Mouse (Mus musculus) hindbrain, embryonic 15.5 days (tissue): ENCODE results near the gene Prlr. TPM values are rescaled to one million over a fixed set of nuclear protein-coding genes. Genes with fewer than 3 reads are reported as not detected.

Source experiments
- ATAC-seq: fragments of 200-750 bp; cut with Nextera tagmentation; 2 replicates; pipeline ENCODE4 v1.8.0; 2017; ENCODE audit warnings: low read depth, moderate number of reproducible peaks, moderate TSS enrichment; ENCODE audit not compliant: low FRiP score
- H3K27ac ChIP-seq: fragments of 300-500 bp; sonication (generic); replicated peaks from 2 replicates; pipeline ENCODE4 v1.5.1; 2015; ENCODE audit warnings: mild to moderate bottlenecking, inconsistent platforms
- H3K27me3 ChIP-seq: fragments of 300-500 bp; sonication (generic); 2 replicates; pipeline ENCODE4 v1.6.1; 2015; ENCODE audit warnings: control low read depth, inconsistent platforms
- H3K36me3 ChIP-seq: fragments of 300-500 bp; sonication (generic); 2 replicates; pipeline ENCODE4 v1.6.1; 2015; ENCODE audit warnings: control low read depth, inconsistent platforms
- H3K4me1 ChIP-seq: fragments of 300-500 bp; sonication (generic); replicated peaks from 2 replicates; pipeline ENCODE4 v1.6.1; 2015; ENCODE audit warnings: control low read depth, inconsistent platforms
- H3K4me2 ChIP-seq: fragments of 300-500 bp; sonication (generic); 2 replicates; pipeline ENCODE4 v1.6.1; 2015; ENCODE audit warnings: moderate library complexity, mild to moderate bottlenecking, inconsistent platforms
- H3K4me3 ChIP-seq: fragments of 300-500 bp; sonication (generic); 2 replicates; pipeline ENCODE4 v1.5.1; 2015; ENCODE audit warnings: mild to moderate bottlenecking, inconsistent platforms
- H3K9ac ChIP-seq: fragments of 300-500 bp; sonication (generic); 2 replicates; pipeline ENCODE4 v1.6.1; 2015; ENCODE audit warnings: inconsistent platforms
- H3K9me3 ChIP-seq: fragments of 300-500 bp; sonication (generic); 2 replicates; pipeline ENCODE4 v1.6.1; 2016; ENCODE audit warnings: control low read depth, inconsistent platforms
- WGBS: fragments of 180-500 bp; shearing (Covaris S2); methylation state at CpG from one replicate; pipeline ENCODE4 v1.1.7; 2015; 5-methylcytosine and 5-hydroxymethylcytosine counted together
- polyA plus RNA-seq: library from polyadenylated mRNA; unstranded; fragments of >200 nt; fragmentation: Nextera tagmentation; extraction: Ambion mirVana; gene quantifications from 2 replicates; pipeline ENCODE4 v1.2.1, GENCODE M21; 2015

Gene Prlr
- polyA plus RNA-seq, 1 experiment from 2014 or later, result 1.2 TPM

- 87% methylated on average over 5 of the region's 5 CpGs for WGBS
- no peak for ATAC-seq
Observed at GRCm38 (mm10) chr15:10240228-10240795, 63.3 kb downstream of the Prlr start.

GRCm38 (mm10) chr15:10242250-10242649, 65.2 kb downstream of the Prlr start:
- H3K4me3 ChIP-seq, result no peak overlapping the region
- no peak overlapping the region for H3K9ac ChIP-seq
- no peaks in the 10 kb centered on the region for H3K36me3 ChIP-seq
- H3K9me3 ChIP-seq, result no peaks in the 10 kb centered on the region
- no peaks in the 10 kb centered on the region for H3K4me1 ChIP-seq
- no peak for ATAC-seq
- no peak overlapping the region for H3K27ac ChIP-seq
- no peak overlapping the region for H3K4me2 ChIP-seq
- no peaks in the 10 kb centered on the region for H3K27me3 ChIP-seq

More at GRCm38 (mm10) chr15:10240228-10240795, 63.3 kb downstream of the Prlr start:
- no peak overlapping the region for H3K4me2 ChIP-seq
- H3K9me3 ChIP-seq, result no peaks in the 10 kb centered on the region
- no peaks in the 10 kb centered on the region for H3K27me3 ChIP-seq
- no peak overlapping the region for H3K27ac ChIP-seq
- H3K4me1 ChIP-seq, result no peaks in the 10 kb centered on the region
- no peak overlapping the region for H3K9ac ChIP-seq
- H3K36me3 ChIP-seq, result no peaks in the 10 kb centered on the region
- no peak overlapping the region for H3K4me3 ChIP-seq

- Histone ChIP-seq H3K36me3 (no peaks in the 10 kb centered on the region), H3K4me3 (no peak overlapping the region), H3K27me3 (no peaks in the 10 kb centered on the region), H3K4me2 (no peak overlapping the region), H3K4me1 (no peaks in the 10 kb centered on the region), H3K27ac (no peak overlapping the region), H3K9ac (no peak overlapping the region), H3K9me3 (no peaks in the 10 kb centered on the region)
- WGBS, result 92% methylated on average over 4 of the region's 4 CpGs
- no peak for ATAC-seq
Observed at GRCm38 (mm10) chr15:10249285-10249684, 72.2 kb downstream of the Prlr start.

GRCm38 (mm10) chr15:10250784-10251183, 73.7 kb downstream of the Prlr start:
- no peak overlapping the region for H3K9ac ChIP-seq
- no peak for ATAC-seq

GRCm38 (mm10) chr15:10252526-10252925, 75.5 kb downstream of the Prlr start:
- H3K4me2 ChIP-seq, result no peak overlapping the region
- H3K4me3 ChIP-seq, result no peak overlapping the region
- no peak overlapping the region for H3K9ac ChIP-seq
- H3K36me3 ChIP-seq, result no peaks in the 10 kb centered on the region
- 61% methylated on average over 1 of the region's 1 CpGs for WGBS
- ATAC-seq, result no peak
- no peak overlapping the region for H3K27ac ChIP-seq
- no peaks in the 10 kb centered on the region for H3K27me3 ChIP-seq
- H3K9me3 ChIP-seq, result no peaks in the 10 kb centered on the region
- no peaks in the 10 kb centered on the region for H3K4me1 ChIP-seq

More at GRCm38 (mm10) chr15:10250784-10251183, 73.7 kb downstream of the Prlr start:
- H3K4me3 ChIP-seq, result no peak overlapping the region
- H3K4me1 ChIP-seq, result no peaks in the 10 kb centered on the region
- H3K27ac ChIP-seq, result no peak overlapping the region
- H3K4me2 ChIP-seq, result no peak overlapping the region
- H3K27me3 ChIP-seq, result no peaks in the 10 kb centered on the region
- no peaks in the 10 kb centered on the region for H3K36me3 ChIP-seq
- WGBS, result 90% methylated on average over 6 of the region's 6 CpGs
- H3K9me3 ChIP-seq, result no peaks in the 10 kb centered on the region

GRCm38 (mm10) chr15:10262219-10262618, 85.2 kb downstream of the Prlr start:
- no peak overlapping the region for H3K4me2 ChIP-seq
- H3K27ac ChIP-seq, result no peak overlapping the region
- no peak for ATAC-seq
- no peaks in the 10 kb centered on the region for H3K9me3 ChIP-seq
- no peak overlapping the region for H3K9ac ChIP-seq
- no peaks in the 10 kb centered on the region for H3K27me3 ChIP-seq
- WGBS, result 94% methylated on average over 2 of the region's 2 CpGs
- no peaks in the 10 kb centered on the region for H3K36me3 ChIP-seq
- no peaks in the 10 kb centered on the region for H3K4me1 ChIP-seq
- H3K4me3 ChIP-seq, result no peak overlapping the region

- no peak overlapping the region for H3K4me2 ChIP-seq
- H3K36me3 ChIP-seq, result no peaks in the 10 kb centered on the region
- H3K4me1 ChIP-seq, result no peaks in the 10 kb centered on the region
- H3K9ac ChIP-seq, result no peak overlapping the region
- no peak overlapping the region for H3K4me3 ChIP-seq
- WGBS, result 94% methylated on average over 1 of the region's 1 CpGs
- no peak overlapping the region for H3K27ac ChIP-seq
- no peaks in the 10 kb centered on the region for H3K9me3 ChIP-seq
- no peak for ATAC-seq
- H3K27me3 ChIP-seq, result no peaks in the 10 kb centered on the region
Observed at GRCm38 (mm10) chr15:10262641-10263040, 85.6 kb downstream of the Prlr start.

GRCm38 (mm10) chr15:10263420-10263819, 86.4 kb downstream of the Prlr start:
- Histone ChIP-seq H3K36me3 (no peaks in the 10 kb centered on the region), H3K9ac (no peak overlapping the region), H3K27ac (no peak overlapping the region), H3K4me1 (no peaks in the 10 kb centered on the region), H3K4me3 (no peak overlapping the region), H3K27me3 (no peaks in the 10 kb centered on the region), H3K4me2 (no peak overlapping the region), H3K9me3 (no peaks in the 10 kb centered on the region)
- 83% methylated on average over 3 of the region's 3 CpGs for WGBS
- no peak for ATAC-seq

- H3K27me3 ChIP-seq, result no peaks in the 10 kb centered on the region
- WGBS, result 78% methylated on average over 5 of the region's 5 CpGs
Observed at GRCm38 (mm10) chr15:10264885-10265284, 87.8 kb downstream of the Prlr start.

GRCm38 (mm10) chr15:10267251-10267650, 90.2 kb downstream of the Prlr start:
- Histone ChIP-seq H3K27me3 (no peaks in the 10 kb centered on the region), H3K9me3 (no peaks in the 10 kb centered on the region), H3K9ac (no peak overlapping the region), H3K4me1 (no peaks in the 10 kb centered on the region), H3K27ac (no peak overlapping the region), H3K36me3 (no peaks in the 10 kb centered on the region), H3K4me3 (no peak overlapping the region), H3K4me2 (no peak overlapping the region)
- ATAC-seq, result no peak
- 51% methylated on average over 3 of the region's 3 CpGs for WGBS

More at GRCm38 (mm10) chr15:10264885-10265284, 87.8 kb downstream of the Prlr start:
- no peaks in the 10 kb centered on the region for H3K9me3 ChIP-seq
- H3K4me2 ChIP-seq, result no peak overlapping the region
- no peak overlapping the region for H3K27ac ChIP-seq
- no peaks in the 10 kb centered on the region for H3K36me3 ChIP-seq
- ATAC-seq, result no peak
- H3K4me3 ChIP-seq, result no peak overlapping the region
- H3K4me1 ChIP-seq, result no peaks in the 10 kb centered on the region
- H3K9ac ChIP-seq, result no peak overlapping the region

- Histone ChIP-seq H3K9ac (no peak overlapping the region), H3K27me3 (no peaks in the 10 kb centered on the region), H3K4me1 (no peaks in the 10 kb centered on the region), H3K4me3 (no peak overlapping the region), H3K27ac (no peak overlapping the region), H3K4me2 (no peak overlapping the region), H3K36me3 (no peaks in the 10 kb centered on the region), H3K9me3 (no peaks in the 10 kb centered on the region)
- ATAC-seq, result no peak
Observed at GRCm38 (mm10) chr15:10276386-10276785, 99.3 kb downstream of the Prlr start.

- H3K4me3 ChIP-seq, result no peak overlapping the region
- H3K4me2 ChIP-seq, result no peak overlapping the region
- no peak overlapping the region for H3K9ac ChIP-seq
- H3K27ac ChIP-seq, result no peak overlapping the region
- H3K36me3 ChIP-seq, result no peaks in the 10 kb centered on the region
- H3K9me3 ChIP-seq, result no peaks in the 10 kb centered on the region
- no peaks in the 10 kb centered on the region for H3K27me3 ChIP-seq
- no peaks in the 10 kb centered on the region for H3K4me1 ChIP-seq
- 78% methylated on average over 4 of the region's 4 CpGs for WGBS
- no peak for ATAC-seq
Observed at GRCm38 (mm10) chr15:10277461-10277860, 100.4 kb downstream of the Prlr start.

- H3K9ac ChIP-seq, result no peak overlapping the region
- H3K4me3 ChIP-seq, result no peak overlapping the region
- H3K9me3 ChIP-seq, result no peaks in the 10 kb centered on the region
- 90% methylated on average over 5 of the region's 5 CpGs for WGBS
- H3K27me3 ChIP-seq, result no peaks in the 10 kb centered on the region
- no peaks in the 10 kb centered on the region for H3K4me1 ChIP-seq
- H3K4me2 ChIP-seq, result no peak overlapping the region
- H3K36me3 ChIP-seq, result no peaks in the 10 kb centered on the region
- no peak for ATAC-seq
- no peak overlapping the region for H3K27ac ChIP-seq
Observed at GRCm38 (mm10) chr15:10281546-10281945, 104.5 kb downstream of the Prlr start.
